Mouse (Mus musculus) induced T-regulatory cell, adult 2 months (primary cell): ENCODE measurements at regions not wholly inside any gene's neighbourhood (a gene's known extent, or its start where the extent isn't known, plus 50 kb on each side); places are given as distances from the start of the nearest gene placed in this dataset.

Experiments
- DNase-seq: peaks from one replicate; pipeline ENCODE4 v3.0.0-alpha.2; 2012; ENCODE audit warnings: low read depth

GRCm38 (mm10) chr2:166403319-166403718, 247.9 kb upstream of the Sulf2 start:
- DNase-seq, result no peak

GRCm38 (mm10) chr2:166401860-166402259, 246.4 kb upstream of the Sulf2 start:
- no peak for DNase-seq

DNA sequence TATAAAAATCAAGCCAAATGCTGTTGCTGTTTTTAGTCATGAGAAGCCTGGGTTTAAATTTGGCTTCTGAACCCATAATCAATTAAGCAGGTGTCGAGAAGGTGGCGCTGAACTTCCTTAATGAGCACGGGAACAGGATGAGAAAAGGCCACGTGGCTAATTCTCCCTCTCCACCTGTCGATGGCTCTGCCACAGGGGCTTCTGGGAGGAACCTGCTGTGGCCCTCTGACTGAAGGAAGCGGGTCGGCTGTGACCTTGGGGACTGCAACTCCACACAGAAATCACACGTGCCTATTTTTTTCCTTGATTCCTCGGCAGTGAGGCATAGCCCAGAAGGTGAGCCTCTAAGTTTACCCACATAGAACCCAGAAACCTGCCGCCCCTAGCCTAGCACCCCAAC, 244.8 kb upstream of the Sulf2 start:
- DNase-seq, result no peak

GRCm38 (mm10) chr2:166399140-166399830, 243.8 kb upstream of the Sulf2 start:
- DNase-seq, result peak; percentile 16

GRCm38 (mm10) chr2:166398774-166399139, 243.3 kb upstream of the Sulf2 start:
- DNase-seq, result no peak

DNA sequence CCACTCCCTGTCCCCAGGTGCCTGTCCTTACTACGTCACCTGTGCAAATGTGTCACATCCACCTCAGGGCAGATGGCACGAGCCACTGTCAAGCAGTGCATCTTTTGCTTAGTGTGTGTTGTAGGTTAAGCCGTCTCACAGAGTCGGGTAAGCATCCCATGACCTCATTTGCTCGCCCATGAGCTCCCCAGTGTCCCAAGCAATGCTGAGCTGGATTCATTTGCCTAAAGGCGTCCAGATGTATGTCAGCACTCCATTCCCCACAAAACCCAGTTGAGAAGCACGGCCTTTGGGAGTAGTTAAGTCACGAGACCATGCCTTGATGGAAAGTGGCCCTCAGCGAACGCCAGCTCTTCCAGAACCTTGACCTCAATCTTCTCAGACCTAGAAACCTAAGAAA, 242.7 kb upstream of the Sulf2 start:
- no peak for DNase-seq

GRCm38 (mm10) chr2:166394666-166395065, 239.2 kb upstream of the Sulf2 start:
- no peak for DNase-seq

GRCm38 (mm10) chr2:166391176-166391575, 235.7 kb upstream of the Sulf2 start:
- no peak for DNase-seq

GRCm38 (mm10) chr2:166388050-166388449, 232.6 kb upstream of the Sulf2 start:
- no peak for DNase-seq

GRCm38 (mm10) chr2:166386817-166387216, 231.4 kb upstream of the Sulf2 start:
- DNase-seq, result no peak

DNA sequence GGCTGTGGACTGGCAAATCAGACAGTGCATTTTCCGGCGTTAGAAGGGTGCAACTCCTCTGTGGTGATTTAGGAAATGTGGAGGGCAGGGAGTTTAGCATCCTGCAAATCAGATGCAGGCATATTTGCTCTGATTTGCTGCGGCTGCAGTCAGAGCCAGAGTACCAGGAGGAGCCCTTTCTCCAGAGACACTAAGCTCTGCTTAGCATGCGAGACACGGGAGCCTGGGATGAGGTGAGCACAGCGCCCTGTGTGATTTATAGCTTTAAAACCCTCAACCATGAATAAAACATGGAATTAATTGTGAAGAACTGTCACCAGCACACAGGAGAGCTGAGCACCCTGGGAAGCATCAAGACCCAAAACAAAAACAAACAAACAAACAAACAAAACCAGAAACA, 229.1 kb upstream of the Sulf2 start:
- DNase-seq, result no peak

- no peak for DNase-seq
Observed at GRCm38 (mm10) chr2:166383356-166383755, 227.9 kb upstream of the Sulf2 start.

GRCm38 (mm10) chr2:166382180-166382579, 226.7 kb upstream of the Sulf2 start:
- DNase-seq, result no peak

- no peak for DNase-seq
Observed at GRCm38 (mm10) chr2:166380854-166381253, 225.4 kb upstream of the Sulf2 start.

- no peak for DNase-seq
Observed at GRCm38 (mm10) chr2:166378325-166378724, 222.9 kb upstream of the Sulf2 start.

- no peak for DNase-seq
Observed at GRCm38 (mm10) chr2:166377329-166377728, 221.9 kb upstream of the Sulf2 start.

DNA sequence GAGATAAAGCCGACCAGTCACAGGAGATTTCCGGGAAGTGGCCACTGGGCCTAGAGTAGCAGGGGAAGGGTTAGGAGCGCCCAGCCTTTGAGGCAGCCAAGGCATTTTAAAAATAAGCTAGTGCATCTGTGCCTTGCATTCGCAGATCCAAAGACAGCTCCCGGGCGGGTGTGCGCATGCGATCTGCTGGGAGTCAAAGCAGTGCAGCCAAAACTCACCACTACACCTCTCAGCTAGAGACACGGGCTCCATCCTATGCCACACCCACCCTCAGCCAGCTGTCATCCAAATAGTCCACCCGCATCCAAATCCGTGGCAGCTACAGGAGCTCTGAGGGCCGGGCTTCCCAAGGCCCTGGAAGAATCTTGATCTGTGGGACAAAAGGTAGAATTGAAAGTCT, 220.2 kb upstream of the Sulf2 start:
- no peak for DNase-seq

- DNase-seq, result no peak
Observed at GRCm38 (mm10) chr2:166370776-166371175, 215.3 kb upstream of the Sulf2 start.

GRCm38 (mm10) chr2:166361645-166362044, 206.2 kb upstream of the Sulf2 start:
- no peak for DNase-seq

DNA sequence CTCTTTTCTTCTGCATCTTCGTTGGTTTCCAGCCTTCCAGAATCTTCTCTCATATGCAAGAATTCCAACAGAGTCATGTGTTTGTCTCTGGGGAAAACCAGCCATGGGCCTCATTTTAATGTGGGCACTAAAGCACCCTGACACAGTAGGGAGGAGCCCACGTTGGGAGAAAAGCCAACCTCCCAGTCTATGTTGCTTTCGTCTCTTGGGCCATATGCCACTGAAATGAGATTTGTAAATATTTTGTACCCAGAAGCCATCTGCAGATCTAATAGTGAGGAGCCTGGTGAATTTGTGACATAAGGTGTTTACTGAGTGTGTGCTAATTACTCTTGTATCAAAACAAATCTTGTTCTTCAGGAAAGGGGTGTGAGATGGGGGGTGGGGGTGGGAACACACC, 205.3 kb upstream of the Sulf2 start:
- no peak for DNase-seq

GRCm38 (mm10) chr2:166359995-166360394, 204.5 kb upstream of the Sulf2 start:
- no peak for DNase-seq

DNA sequence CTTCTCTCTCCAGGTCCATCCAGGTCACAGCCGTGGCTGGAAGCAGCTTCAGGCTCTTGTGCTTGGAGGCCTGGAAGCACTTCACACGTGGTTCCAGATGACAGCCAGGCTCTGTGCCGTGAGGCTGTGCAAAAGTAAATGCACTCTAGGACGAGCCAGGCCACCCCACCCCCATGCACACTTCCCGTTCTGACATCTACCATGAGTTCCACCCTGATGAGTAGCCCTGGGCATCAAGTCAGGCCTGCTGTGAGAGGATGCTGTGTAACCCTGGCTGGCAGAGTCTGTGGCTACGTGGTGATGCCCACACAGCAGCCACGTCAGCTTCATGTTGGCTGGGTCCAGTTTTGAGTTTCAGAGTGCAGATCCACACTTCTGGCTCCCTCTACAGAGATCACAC, 202.4 kb upstream of the Sulf2 start:
- DNase-seq, result no peak

GRCm38 (mm10) chr2:166355944-166356343, 200.5 kb upstream of the Sulf2 start:
- DNase-seq, result no peak

DNA sequence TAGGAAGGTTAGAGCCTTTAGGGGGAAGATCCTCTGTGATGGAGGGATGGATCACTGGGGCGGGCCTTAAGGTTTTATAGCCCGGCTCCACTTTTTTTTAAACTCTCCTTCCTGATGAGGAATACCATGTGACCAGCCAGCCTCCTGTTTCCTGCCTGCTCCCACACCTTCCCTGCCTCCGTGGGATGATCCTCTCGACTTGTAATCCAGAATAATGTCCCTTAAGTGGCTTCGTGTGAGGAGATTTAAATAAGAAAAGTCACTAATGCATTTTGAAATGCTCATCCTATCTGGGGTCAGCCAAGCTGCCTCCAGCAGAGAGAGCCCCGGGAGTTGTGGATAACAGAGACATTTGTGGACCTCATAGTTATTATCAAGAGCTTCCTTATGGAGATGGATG, 200.0 kb upstream of the Sulf2 start:
- DNase-seq, result no peak

DNA sequence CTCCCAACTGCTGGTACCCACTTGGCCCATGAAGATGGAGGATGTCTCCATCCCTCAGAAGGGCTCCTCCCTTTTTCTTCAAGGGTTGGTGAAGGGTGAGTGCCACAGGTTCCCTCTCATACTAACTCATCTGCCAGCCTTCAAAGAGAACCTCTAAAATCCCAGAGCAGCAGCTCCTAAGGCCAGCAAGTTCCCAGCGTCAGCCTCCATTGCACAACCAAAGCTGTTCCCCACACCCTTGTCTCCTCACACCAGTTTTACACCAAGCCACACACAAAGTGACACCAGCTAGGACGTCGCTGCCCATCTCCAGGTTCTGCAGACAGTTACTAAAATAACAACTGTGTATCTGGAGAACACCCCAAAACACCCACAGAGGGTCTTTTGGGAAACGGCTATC, 198.9 kb upstream of the Sulf2 start:
- no peak for DNase-seq
